Mouse (Mus musculus) midbrain, embryonic 16.5 days (tissue): ENCODE data around the gene Enho. TPM values are rescaled to one million over a fixed set of nuclear protein-coding genes. Genes with fewer than 3 reads are reported as not detected.
A peak's percentile ranks its signal among the peaks of the same experiment; 100 is the strongest.
"Not testable (repeated sequence)": the region's sequence is repeated elsewhere in the genome, so short reads cannot be mapped to it uniquely, and the experiment has no call there.

ENCODE experiments used
- ATAC-seq: fragments of 200-750 bp; cut with Nextera tagmentation; 2 replicates; pipeline ENCODE4 v1.8.0; 2017; ENCODE audit warnings: moderate TSS enrichment
- H3K27ac ChIP-seq: fragments of 300-500 bp; sonication (generic); 2 replicates; pipeline ENCODE4 v1.5.1; 2014; ENCODE audit warnings: mild to moderate bottlenecking, low read length, mixed read lengths
- H3K27me3 ChIP-seq: fragments of 300-500 bp; sonication (generic); 2 replicates; pipeline ENCODE4 v1.6.1; 2014; ENCODE audit warnings: low read depth, low read length, mixed read lengths; ENCODE audit not compliant: control insufficient read depth, insufficient read depth
- H3K36me3 ChIP-seq: fragments of 300-500 bp; sonication (generic); 2 replicates; pipeline ENCODE4 v1.6.1; 2014; ENCODE audit warnings: mild to moderate bottlenecking, low read length, moderate library complexity, mixed read lengths; ENCODE audit not compliant: control insufficient read depth, insufficient read depth
- H3K4me1 ChIP-seq: fragments of 300-500 bp; sonication (generic); 2 replicates; pipeline ENCODE4 v1.6.1; 2014; ENCODE audit warnings: mild to moderate bottlenecking, low read length, mixed read lengths; ENCODE audit not compliant: control insufficient read depth, insufficient read depth
- H3K4me2 ChIP-seq: fragments of 300-500 bp; sonication (generic); 2 replicates; pipeline ENCODE4 v1.6.1; 2014; ENCODE audit warnings: mild to moderate bottlenecking, low read length, mixed read lengths
- H3K4me3 ChIP-seq: fragments of 300-500 bp; sonication (generic); 2 replicates; pipeline ENCODE4 v1.5.1; 2014; ENCODE audit warnings: low read depth, mild to moderate bottlenecking, low read length, moderate library complexity, mixed read lengths
- H3K9ac ChIP-seq: fragments of 300-500 bp; sonication (generic); 2 replicates; pipeline ENCODE4 v1.6.1; 2014; ENCODE audit warnings: low read depth, low read length, mixed read lengths
- H3K9me3 ChIP-seq: fragments of 300-500 bp; sonication (generic); replicated peaks from 2 replicates; pipeline ENCODE4 v1.6.1; 2014; ENCODE audit warnings: mild to moderate bottlenecking, low read length, mixed read lengths; ENCODE audit not compliant: control insufficient read depth, poor library complexity, severe bottlenecking
- WGBS: fragments of 180-500 bp; shearing (Covaris S2); extraction: QIAGEN DNeasy Blood & Tissue Kit; methylation state at CpG from one replicate; pipeline ENCODE4 v1.1.7; 2014; 5-methylcytosine and 5-hydroxymethylcytosine counted together
- polyA plus RNA-seq: library from polyadenylated mRNA; unstranded; fragments of >200 nt; fragmentation: Nextera tagmentation; extraction: Ambion mirVana; gene quantifications from 2 replicates; pipeline ENCODE4 v1.2.1, GENCODE M21; 2015

The Enho gene
- polyA plus RNA-seq, result 103 and 120 TPM in 2 replicates

GRCm38 (mm10) chr4:41639913-41640507, at the start of gene Enho:
TSS of gene Enho (minus strand) at chr4:41640324.
- H3K4me2 ChIP-seq, result peak within 1 kb of the TSS; percentile 87
- H3K4me1 ChIP-seq, result peaks cover 30% of the 10 kb centered on the region
- ATAC-seq, result peak; percentile 92
- 0% methylated on average over 55 of the region's 74 CpGs for WGBS
- H3K9me3 ChIP-seq, result no peaks in the 10 kb centered on the region
- no peaks in the 10 kb centered on the region for H3K27me3 ChIP-seq
- H3K4me3 ChIP-seq, result peak within 1 kb of the TSS; percentile 66
- no peaks in the 10 kb centered on the region; the same call in 1 of the 2 replicates for H3K36me3 ChIP-seq
- H3K9ac ChIP-seq, result peak within 1 kb of the TSS; percentile 97
- peak within 1 kb of the TSS; percentile 92 for H3K27ac ChIP-seq

- H3K36me3 ChIP-seq, H3K9me3 ChIP-seq, H3K4me1 ChIP-seq, ATAC-seq, H3K27me3 ChIP-seq, H3K27ac ChIP-seq, H3K9ac ChIP-seq, H3K4me3 ChIP-seq, H3K4me2 ChIP-seq: not testable (repeated sequence)
- WGBS, result 36% methylated on average over 1 of the region's 1 CpGs
Measured at GRCm38 (mm10) chr4:41688562-41688961, 48.4 kb upstream of the Enho start.

GRCm38 (mm10) chr4:41685882-41686492, 45.9 kb upstream of the Enho start:
- H3K27me3 ChIP-seq, H3K4me3 ChIP-seq, H3K9ac ChIP-seq, H3K4me2 ChIP-seq, ATAC-seq, H3K27ac ChIP-seq, H3K36me3 ChIP-seq, H3K9me3 ChIP-seq: not testable (repeated sequence)
- peaks cover 12% of the 10 kb centered on the region; the same call in 1 of the 2 replicates for H3K4me1 ChIP-seq
- WGBS, result 14% methylated on average over 8 of the region's 10 CpGs

DNA sequence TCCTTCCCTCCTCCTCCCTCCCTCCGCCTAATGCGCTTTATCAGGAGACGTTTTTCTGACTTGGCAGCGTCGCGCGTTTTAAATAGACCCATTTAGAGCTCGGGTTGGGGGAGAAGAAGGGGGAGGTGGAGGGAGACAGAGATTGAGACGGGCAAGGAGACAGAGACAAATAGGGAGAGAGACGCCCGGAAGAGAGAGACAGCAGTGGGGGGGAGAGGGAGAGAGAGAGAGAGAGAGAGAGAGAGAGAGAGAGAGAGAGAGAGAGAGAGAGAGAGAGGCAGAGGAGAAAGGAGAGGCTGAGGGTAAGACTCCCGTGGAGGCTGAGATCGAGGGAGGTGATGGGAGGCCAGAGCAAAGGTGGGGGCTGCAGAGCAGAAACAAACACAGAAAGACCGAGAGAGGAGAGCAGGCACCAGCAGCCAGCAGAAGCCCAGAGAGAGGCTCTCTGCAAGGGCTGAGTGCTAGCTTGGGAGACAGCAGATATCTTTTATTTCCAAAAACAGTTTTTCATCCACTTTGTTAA, 44.9 kb upstream of the Enho start:
- H3K4me3 ChIP-seq, H3K27me3 ChIP-seq, H3K36me3 ChIP-seq, H3K4me2 ChIP-seq, H3K27ac ChIP-seq, H3K9me3 ChIP-seq, H3K9ac ChIP-seq: not testable (repeated sequence)
- 4% methylated on average over 13 of the region's 14 CpGs for WGBS
- 0 out of 2 replicates have a peak, but pooled peaks have one; percentile 26 for ATAC-seq
- H3K4me1 ChIP-seq, result peaks cover 12% of the 10 kb centered on the region; the same call in 1 of the 2 replicates

DNA sequence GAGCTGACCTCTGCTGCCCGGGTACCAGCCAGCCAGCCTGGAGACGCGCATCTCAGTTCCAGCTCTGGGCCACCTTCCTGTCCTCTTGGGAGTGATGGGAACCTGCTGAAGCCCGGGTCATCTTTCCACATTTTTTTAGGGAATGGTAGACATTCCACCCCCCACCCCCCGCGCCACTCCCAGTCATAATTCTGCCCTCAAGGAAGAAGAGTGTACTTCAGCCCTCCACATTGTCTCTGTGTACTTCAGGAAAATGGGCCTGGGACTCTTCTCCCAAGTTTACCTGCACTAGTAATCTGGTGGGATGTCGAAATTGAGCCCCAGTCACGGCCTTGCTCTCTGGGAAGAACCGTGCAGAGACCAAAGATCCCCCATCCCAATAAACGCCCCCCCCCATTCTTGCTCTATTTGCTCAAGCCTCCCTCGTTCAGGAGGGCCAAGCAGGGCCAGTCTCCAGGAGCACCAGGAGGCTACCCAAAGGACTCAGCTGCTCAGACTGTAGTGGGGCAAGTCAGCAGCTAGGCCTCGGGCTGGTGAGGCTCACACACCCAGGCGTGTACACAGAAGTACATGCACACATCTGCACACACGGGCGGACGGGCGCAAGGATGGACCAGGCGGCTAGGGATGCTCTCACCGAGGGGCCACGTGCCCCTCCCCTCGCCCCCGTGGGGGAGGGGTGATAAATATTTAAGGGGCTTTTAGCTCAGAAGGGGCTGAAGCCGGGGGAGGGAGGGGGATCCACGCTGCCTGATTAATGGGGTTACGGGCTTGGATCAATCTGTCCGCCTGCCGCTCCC, 44.2 kb upstream of the Enho start:
- ATAC-seq, result 0 out of 2 replicates have a peak, but pooled peaks have one; percentile 13
- H3K4me3 ChIP-seq, H3K27me3 ChIP-seq, H3K36me3 ChIP-seq, H3K9me3 ChIP-seq, H3K9ac ChIP-seq: not testable (repeated sequence)
- WGBS, result 4% methylated on average over 22 of the region's 27 CpGs
- Histone ChIP-seq H3K4me2 (peak overlapping the region; percentile 25; the same call in 1 of the 2 replicates), H3K4me1 (peaks cover 15% of the 10 kb centered on the region; the same call in 1 of the 2 replicates), H3K27ac (peak overlapping the region; percentile 38)

GRCm38 (mm10) chr4:41683303-41683702, 43.2 kb upstream of the Enho start:
- H3K9ac ChIP-seq, H3K27ac ChIP-seq, H3K4me3 ChIP-seq, H3K9me3 ChIP-seq, H3K27me3 ChIP-seq, H3K36me3 ChIP-seq: not testable (repeated sequence)
- H3K4me1 ChIP-seq, result peaks cover 15% of the 10 kb centered on the region; the same call in 1 of the 2 replicates
- peak; percentile 30 for ATAC-seq
- WGBS, result 1% methylated on average over 12 of the region's 27 CpGs
- peak overlapping the region; percentile 43 for H3K4me2 ChIP-seq

DNA sequence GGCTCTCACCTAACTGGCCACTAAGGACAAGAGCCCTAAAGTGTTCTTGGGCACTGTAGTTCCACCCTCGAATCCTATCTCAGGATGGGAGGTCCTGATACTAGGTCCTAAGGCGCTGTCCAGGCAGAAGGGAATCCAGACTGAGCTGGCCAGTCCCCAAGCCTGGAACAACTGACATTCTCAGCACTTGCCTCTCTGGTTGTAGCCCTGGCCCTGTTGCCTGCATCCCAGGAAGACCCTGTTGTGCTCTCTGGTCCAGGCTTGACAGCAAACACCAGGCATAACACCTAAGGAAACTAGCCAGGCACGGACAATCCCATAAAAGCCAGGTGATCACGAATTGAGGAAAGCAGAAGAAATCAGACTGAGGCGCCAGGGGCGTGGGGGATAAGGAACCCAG, 42.7 kb upstream of the Enho start:
- Histone ChIP-seq H3K27ac (peak overlapping the region; percentile 40; the same call in 1 of the 2 replicates), H3K27me3 (no peaks in the 10 kb centered on the region), H3K4me2 (peak overlapping the region; percentile 33), H3K36me3 (no peaks in the 10 kb centered on the region), H3K4me1 (peaks cover 18% of the 10 kb centered on the region; the same call in 1 of the 2 replicates), H3K9ac (no peak overlapping the region), H3K4me3 (no peak overlapping the region), H3K9me3 (no peaks in the 10 kb centered on the region)
- WGBS, result 20% methylated on average over 6 of the region's 6 CpGs
- ATAC-seq, result no peak

- Histone ChIP-seq H3K4me3 (no peak overlapping the region), H3K27ac (no peak overlapping the region), H3K27me3 (no peaks in the 10 kb centered on the region), H3K4me2 (no peak overlapping the region), H3K9ac (no peak overlapping the region), H3K36me3 (no peaks in the 10 kb centered on the region), H3K9me3 (no peaks in the 10 kb centered on the region), H3K4me1 (peaks cover 26% of the 10 kb centered on the region)
- ATAC-seq, result no peak
- 68% methylated on average over 10 of the region's 10 CpGs for WGBS
Measured at GRCm38 (mm10) chr4:41681947-41682346, 41.8 kb upstream of the Enho start.
